Mouse (Mus musculus) spleen, adult 2 months (tissue): ENCODE results near the gene Primpol.

Source experiments
- CTCF ChIP-seq: fragments of 200-500 bp; IDR thresholded peaks from 2 replicates; pipeline ENCODE4 v1.5.1; 2011; ENCODE audit warnings: mild to moderate bottlenecking, inconsistent platforms; ENCODE audit not compliant: insufficient read depth, insufficient read length, insufficient replicate concordance; ENCODE audit errors: extremely low read depth
- POLR2A ChIP-seq: fragments of 200-500 bp; IDR thresholded peaks from 2 replicates; pipeline ENCODE4 v1.6.1; 2011; ENCODE audit warnings: low read depth, low read length, inconsistent platforms

DNA sequence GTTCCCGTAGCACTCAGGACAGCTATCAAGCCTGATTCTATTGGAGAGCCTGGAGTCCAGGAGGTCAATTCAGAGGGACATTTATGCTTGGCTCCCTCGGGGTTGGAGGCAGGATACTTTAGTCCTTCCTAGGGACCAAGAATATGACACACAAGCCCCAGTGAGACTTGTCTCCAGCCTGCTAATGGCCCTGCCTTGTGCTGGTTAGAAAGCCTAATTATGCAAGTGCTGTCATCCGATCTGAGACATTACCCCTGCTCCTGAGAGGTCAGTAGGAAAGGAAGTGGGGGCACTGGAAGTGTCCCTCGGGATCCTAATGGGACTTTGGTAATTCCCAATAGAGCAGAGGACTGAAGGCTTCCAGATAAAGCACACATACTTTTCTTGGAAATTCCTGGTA is 86.5 kb downstream of the Primpol start:
- no peak for TF ChIP-seq CTCF
- TF ChIP-seq POLR2A, result no peak
